Mouse (Mus musculus) E14TG2a.4 (cell line): ENCODE results near the gene Shank3.

ENCODE experiments used
- H3K27me3 ChIP-seq: 2 replicates; pipeline ENCODE4 v1.6.1; 2014; ENCODE audit warnings: low read length, control low read depth; ENCODE audit not compliant: insufficient read depth
- H3K36me3 ChIP-seq: 2 replicates; pipeline ENCODE4 v1.6.1; 2014; ENCODE audit warnings: low read length, control low read depth; ENCODE audit not compliant: insufficient read depth
- H3K4me1 ChIP-seq: replicated peaks from 2 replicates; pipeline ENCODE4 v1.6.1; 2014; ENCODE audit warnings: low read depth, low read length, control low read depth
- H3K4me3 ChIP-seq: replicated peaks from 2 replicates; pipeline ENCODE4 v1.5.1; 2014; ENCODE audit warnings: mild to moderate bottlenecking, low read length
- H3K9me3 ChIP-seq: 2 replicates; pipeline ENCODE4 v1.6.1; 2014; ENCODE audit warnings: low read length, control low read depth
- CTCF ChIP-seq: conservative IDR thresholded peaks from 2 replicates; pipeline ENCODE4 v1.5.1; 2014; ENCODE audit warnings: low read length
- NANOG ChIP-seq: IDR thresholded peaks from 2 replicates; pipeline ENCODE4 v1.6.1; 2014; ENCODE audit warnings: borderline replicate concordance, low read length, mixed read lengths
- POU5F1 ChIP-seq: IDR thresholded peaks from 2 replicates; pipeline ENCODE4 v1.6.1; 2014; ENCODE audit warnings: low read length, borderline replicate concordance

Shank3 gene

GRCm38 (mm10) chr15:89474596-89475292 is 24.7 kb upstream of the Shank3 start:
- peaks cover 77% of the 10 kb centered on the region for H3K4me1 ChIP-seq
- TF ChIP-seq CTCF = no peak
- no peak for TF ChIP-seq POU5F1
- TF ChIP-seq NANOG = no peak
- H3K36me3 ChIP-seq = peaks cover 19% of the 10 kb centered on the region
- H3K9me3 ChIP-seq = no peaks in the 10 kb centered on the region
- peak overlapping the region; percentile 84 for H3K4me3 ChIP-seq
- no peaks in the 10 kb centered on the region for H3K27me3 ChIP-seq

- Histone ChIP-seq H3K4me3 (peak overlapping the region; percentile 84), H3K27me3 (no peaks in the 10 kb centered on the region), H3K4me1 (peaks cover 79% of the 10 kb centered on the region), H3K9me3 (no peaks in the 10 kb centered on the region), H3K36me3 (peaks cover 19% of the 10 kb centered on the region)
- TF ChIP-seq POU5F1 (no peak), NANOG (no peak), CTCF (no peak)
Observed at GRCm38 (mm10) chr15:89475293-89475600, 24.2 kb upstream of the Shank3 start.

DNA sequence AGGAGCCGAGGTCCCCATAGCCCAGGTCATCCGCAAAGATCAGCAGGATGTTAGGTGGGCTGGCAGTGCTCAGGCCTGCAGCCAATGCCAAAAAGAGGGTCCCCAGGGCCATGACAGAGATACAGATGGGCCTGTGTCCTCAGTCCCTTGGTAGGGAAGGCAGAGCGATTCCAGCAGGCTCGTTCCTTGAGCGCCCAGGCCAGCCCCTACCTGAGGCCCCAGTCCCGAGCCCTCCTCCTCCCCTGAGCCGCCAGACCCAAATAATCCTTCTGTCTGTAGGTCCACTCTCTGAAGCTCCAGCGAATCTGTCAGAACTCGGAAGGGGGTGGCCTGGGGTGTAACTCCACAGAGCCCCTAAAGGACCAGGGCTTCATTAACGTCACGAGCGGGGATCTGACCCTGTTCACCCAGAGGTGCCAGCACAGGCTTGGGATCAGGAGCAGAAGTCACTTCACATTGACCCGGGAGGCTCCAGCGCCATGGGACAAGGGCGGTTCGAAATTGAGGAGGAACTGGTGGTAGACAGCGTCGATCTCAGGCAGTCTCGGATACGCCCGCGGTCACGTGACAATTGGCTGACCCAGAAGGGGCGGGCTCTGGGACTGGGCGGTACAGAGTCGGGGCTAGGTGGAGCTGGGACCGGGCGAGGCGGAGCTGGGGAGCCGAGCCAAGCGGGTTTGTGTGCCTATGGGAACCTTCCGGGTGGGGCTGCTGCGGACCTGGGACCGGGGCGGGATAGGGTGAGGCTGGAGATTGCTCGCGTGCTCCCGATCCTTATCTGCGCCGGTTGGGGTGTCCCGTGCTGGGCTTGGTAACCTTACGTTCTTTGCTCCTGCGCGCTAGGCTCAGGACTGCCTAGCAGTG is 23.6 kb upstream of the Shank3 start:
- TF ChIP-seq CTCF = no peak
- no peak for TF ChIP-seq NANOG
- no peak for TF ChIP-seq POU5F1
- Histone ChIP-seq H3K27me3 (no peaks in the 10 kb centered on the region), H3K4me3 (peak overlapping the region; percentile 84), H3K36me3 (peaks cover 19% of the 10 kb centered on the region), H3K9me3 (no peaks in the 10 kb centered on the region), H3K4me1 (peaks cover 85% of the 10 kb centered on the region)

GRCm38 (mm10) chr15:89476475-89476815 is 23.0 kb upstream of the Shank3 start:
- Histone ChIP-seq H3K27me3 (no peaks in the 10 kb centered on the region), H3K9me3 (no peaks in the 10 kb centered on the region), H3K4me3 (peak overlapping the region; percentile 84), H3K36me3 (peaks cover 19% of the 10 kb centered on the region), H3K4me1 (peaks cover 86% of the 10 kb centered on the region)
- no peak for TF ChIP-seq NANOG
- TF ChIP-seq POU5F1 = no peak
- TF ChIP-seq CTCF = no peak

- Histone ChIP-seq H3K4me3 (peak within 1 kb of the TSS; percentile 84), H3K36me3 (peaks cover 19% of the 10 kb centered on the region), H3K4me1 (peaks cover 83% of the 10 kb centered on the region), H3K9me3 (peaks cover 1% of the 10 kb centered on the region; the same call in 1 of the 2 replicates), H3K27me3 (no peaks in the 10 kb centered on the region)
- no peak for TF ChIP-seq CTCF
- TF ChIP-seq POU5F1 = no peak
- TF ChIP-seq NANOG = no peak
Observed at GRCm38 (mm10) chr15:89477091-89477491, 22.3 kb upstream of the Shank3 start, which contains the start of gene Arsa. TSS of gene Arsa (minus strand) at chr15:89477425.

DNA sequence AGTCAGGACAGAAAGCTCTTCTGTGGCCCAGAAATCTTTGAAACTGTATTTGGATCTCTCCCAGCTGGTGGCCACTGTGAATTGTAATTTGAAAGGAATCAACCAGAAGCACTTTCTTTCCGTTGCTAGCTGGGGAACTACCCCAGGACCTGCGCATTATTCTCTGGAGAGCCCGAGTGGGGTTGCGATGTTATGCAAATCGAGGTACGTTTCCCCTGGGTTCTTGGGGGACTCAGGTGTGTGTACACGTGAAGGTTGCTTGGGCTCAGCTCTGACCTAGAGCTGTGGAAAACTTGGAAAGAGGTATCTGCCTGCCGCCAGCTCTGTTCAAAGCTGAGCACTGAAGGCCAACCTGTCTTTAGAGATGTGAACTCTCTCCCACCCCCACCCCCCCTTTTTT is 21.6 kb upstream of the Shank3 start:
- Histone ChIP-seq H3K27me3 (no peaks in the 10 kb centered on the region), H3K4me3 (peak overlapping the region; percentile 54)

DNA sequence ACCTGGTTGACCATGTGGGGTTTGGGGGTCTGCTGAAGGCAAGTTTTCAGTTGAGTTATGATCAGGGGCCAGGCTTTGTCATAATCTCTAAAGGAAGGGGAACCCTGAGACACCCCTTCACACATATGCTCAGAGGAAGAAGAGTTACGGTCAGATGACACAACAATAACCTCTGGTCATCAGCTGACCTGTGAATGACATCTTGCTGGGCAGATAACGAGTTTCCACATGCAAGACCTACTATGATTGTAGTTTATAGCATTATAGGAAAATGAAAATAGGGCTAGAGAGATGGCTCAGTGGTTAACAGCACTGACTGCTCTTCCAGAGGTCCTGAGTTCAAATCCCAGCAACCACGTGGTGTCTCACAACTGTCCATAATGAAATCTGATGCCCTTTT is 20.8 kb upstream of the Shank3 start:
- TF ChIP-seq NANOG (no peak), CTCF (no peak), POU5F1 (no peak)
- H3K36me3 ChIP-seq = peaks cover 10% of the 10 kb centered on the region; the same call in 1 of the 2 replicates
- H3K27me3 ChIP-seq = no peaks in the 10 kb centered on the region
- H3K9me3 ChIP-seq = peaks cover 5% of the 10 kb centered on the region; the same call in 1 of the 2 replicates
- H3K4me1 ChIP-seq = peaks cover 71% of the 10 kb centered on the region
- peak overlapping the region; percentile 54; the same call in 1 of the 2 replicates for H3K4me3 ChIP-seq

More for the DNA sequence above, 21.6 kb upstream of the Shank3 start:
- Histone ChIP-seq H3K4me1 (peaks cover 79% of the 10 kb centered on the region), H3K9me3 (peaks cover 5% of the 10 kb centered on the region; the same call in 1 of the 2 replicates), H3K36me3 (peaks cover 16% of the 10 kb centered on the region)
- TF ChIP-seq NANOG (peak; percentile 13; the same call in 1 of the 2 replicates), POU5F1 (no peak)

- H3K4me3 ChIP-seq = peak overlapping the region; percentile 35; the same call in 1 of the 2 replicates
- TF ChIP-seq NANOG (no peak), CTCF (no peak), POU5F1 (no peak)
Observed at GRCm38 (mm10) chr15:89480584-89480983, 18.8 kb upstream of the Shank3 start.

DNA sequence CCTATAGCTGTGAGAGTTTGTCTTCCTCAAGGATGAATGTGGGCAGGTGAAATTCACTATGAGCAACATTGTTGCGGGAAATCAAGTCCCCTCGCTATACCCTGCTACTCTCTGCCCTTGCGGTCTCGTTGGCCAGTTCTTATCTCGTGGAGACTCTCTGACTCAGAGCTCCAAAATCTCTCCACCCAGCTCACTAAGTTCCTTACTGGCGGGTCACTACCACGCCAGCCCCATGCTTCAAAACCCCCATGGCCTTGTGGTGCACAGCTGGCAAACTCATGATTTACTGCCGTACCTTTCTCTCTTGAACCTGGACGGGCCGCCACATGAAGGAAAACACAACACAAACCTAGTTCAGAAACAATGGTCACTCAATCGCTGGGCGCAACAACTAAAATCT is 11.2 kb upstream of the Shank3 start:
- H3K4me3 ChIP-seq = peak overlapping the region; percentile 62
- peaks cover 26% of the 10 kb centered on the region for H3K4me1 ChIP-seq
- no peaks in the 10 kb centered on the region for H3K36me3 ChIP-seq
- no peak for TF ChIP-seq POU5F1
- TF ChIP-seq NANOG = no peak
- no peak for TF ChIP-seq CTCF
- H3K27me3 ChIP-seq = peaks cover 12% of the 10 kb centered on the region; the same call in 1 of the 2 replicates
- no peaks in the 10 kb centered on the region for H3K9me3 ChIP-seq

More at GRCm38 (mm10) chr15:89480584-89480983, 18.8 kb upstream of the Shank3 start:
- Histone ChIP-seq H3K9me3 (peaks cover 5% of the 10 kb centered on the region; the same call in 1 of the 2 replicates), H3K36me3 (no peaks in the 10 kb centered on the region), H3K4me1 (peaks cover 51% of the 10 kb centered on the region), H3K27me3 (no peaks in the 10 kb centered on the region)
